Mouse (Mus musculus): ENCODE results near the gene Chd3. TPM values are rescaled to one million over a fixed set of nuclear protein-coding genes. Genes with fewer than 3 reads are reported as not detected.
"Not testable (repeated sequence)": the region's sequence is repeated elsewhere in the genome, so short reads cannot be mapped to it uniquely, and the experiment has no call there.

Chd3 gene
- polyA plus RNA-seq, 1 experiment from 2014 or later: 98.3 TPM

DNA sequence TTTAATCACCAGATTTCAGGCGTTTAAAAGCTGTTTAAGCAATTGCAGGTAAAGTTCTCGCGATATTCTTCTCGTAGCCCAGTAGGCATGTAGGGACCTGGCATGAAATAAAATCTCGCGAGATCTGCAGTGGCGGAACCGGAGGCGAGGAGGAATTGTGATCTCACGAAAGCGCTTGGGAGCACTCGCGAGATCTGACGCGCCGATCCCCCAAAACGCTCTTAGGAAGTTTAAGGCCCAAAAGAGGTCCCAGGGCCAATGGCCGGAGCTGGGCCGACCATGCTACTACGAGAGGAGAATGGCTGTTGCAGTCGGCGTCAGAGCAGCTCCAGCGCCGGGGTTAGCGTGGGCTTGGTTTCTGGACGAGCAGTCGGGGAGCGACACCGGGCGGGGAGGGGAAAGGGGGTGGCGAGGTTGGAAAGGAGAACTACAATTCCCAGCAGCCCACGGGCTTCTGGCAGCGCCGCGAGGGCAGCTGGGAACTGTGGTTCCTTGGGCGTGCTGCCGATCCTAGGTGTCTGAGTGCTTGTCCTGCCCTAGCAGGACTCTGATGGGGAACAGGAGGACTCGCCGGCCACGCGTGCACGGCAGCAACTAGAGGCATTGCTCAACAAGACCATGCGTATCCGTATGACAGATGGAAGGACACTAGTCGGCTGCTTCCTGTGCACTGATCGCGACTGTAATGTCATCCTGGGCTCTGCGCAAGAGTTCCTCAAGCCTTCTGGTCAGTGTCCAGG lies 26.6 kb upstream of the Chd3 start:
- Histone ChIP-seq H3K27me3 (peaks cover 31% of the 10 kb centered on the region), H3K4me2 (peak overlapping the region; percentile 82), H3K27ac (peak overlapping the region; percentile 96), H3K36me3 (replicated peaks) (peaks cover 24% of the 10 kb centered on the region), H3K9me3 (no peaks in the 10 kb centered on the region), H3K4me1 (peaks cover 49% of the 10 kb centered on the region), H3K4me3 (replicated peaks) (peak overlapping the region; percentile 66), H3K9ac (peak overlapping the region; percentile 78)
- under 1% methylated on average over 48 of the region's 48 CpGs for WGBS
- ATAC-seq (ENCODE audit: low FRiP score): peak; percentile 86

DNA sequence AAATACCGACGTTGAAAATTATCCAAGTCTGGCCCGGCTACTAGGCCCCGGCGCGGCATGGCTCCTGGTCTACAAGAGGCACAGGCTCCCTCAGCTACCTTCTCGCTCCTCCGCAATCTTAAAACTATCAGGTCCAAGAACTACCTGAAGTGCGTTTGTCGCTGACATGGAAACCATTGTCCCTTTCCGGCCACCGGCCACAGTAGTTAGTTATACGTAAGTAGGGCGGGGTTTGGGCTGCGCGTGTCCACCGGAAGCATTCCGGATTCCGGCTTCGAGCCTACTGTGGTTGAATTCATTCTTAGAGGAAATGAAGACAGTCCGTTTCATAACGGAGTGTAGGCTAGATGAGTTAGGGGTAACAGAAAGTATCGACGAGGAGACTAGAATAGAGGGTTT lies 26.0 kb upstream of the Chd3 start, which contains the start of the genes Naa38 and Cyb5d1:
Gene Naa38 (plus strand): TSS at position 253 of the 399 bp plus-strand sequence.
Gene Cyb5d1 (minus strand): TSS at position 397 of the 399 bp plus-strand sequence.
- Histone ChIP-seq H3K27ac (peak within 1 kb of the TSS; percentile 96), H3K4me3 (replicated peaks) (peak within 1 kb of the TSS; percentile 66), H3K27me3 (peaks cover 26% of the 10 kb centered on the region), H3K9ac (peak within 1 kb of the TSS; percentile 78), H3K36me3 (replicated peaks) (peaks cover 18% of the 10 kb centered on the region), H3K4me2 (peak within 1 kb of the TSS; percentile 82), H3K4me1 (peaks cover 47% of the 10 kb centered on the region)
- not testable (repeated sequence) for H3K9me3 ChIP-seq
- ATAC-seq (ENCODE audit: low FRiP score): peak; percentile 76
- under 1% methylated on average over 24 of the region's 24 CpGs for WGBS

DNA sequence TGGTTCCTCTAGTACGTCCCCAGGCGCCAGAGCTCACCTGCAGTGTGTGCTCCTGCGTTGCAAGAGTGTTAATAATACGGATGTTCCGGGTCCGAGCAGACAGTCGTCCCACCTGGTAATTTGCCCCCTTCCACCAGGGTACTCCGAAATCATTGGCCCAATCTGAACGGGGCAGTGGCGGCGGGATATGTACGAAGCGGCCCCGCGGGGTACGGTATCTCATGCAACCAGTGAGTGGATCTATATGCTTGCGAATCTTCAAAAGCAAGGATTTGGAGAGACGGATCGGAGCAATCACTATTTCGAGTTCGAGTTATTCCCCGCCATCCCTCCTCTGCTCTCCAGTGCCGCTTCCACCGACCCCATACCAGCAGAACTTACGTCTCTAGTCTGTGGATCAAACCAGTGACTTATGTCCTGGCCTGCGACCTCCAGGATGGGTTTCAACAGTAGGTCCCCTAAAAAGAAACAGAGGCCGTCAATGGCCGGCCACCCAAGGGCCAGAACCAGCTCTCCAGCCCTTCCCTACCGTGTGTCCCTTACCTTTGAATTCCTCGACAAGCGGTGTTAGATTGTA lies 25.5 kb upstream of the Chd3 start:
- peaks cover 12% of the 10 kb centered on the region for H3K36me3 ChIP-seq (replicated peaks)
- peak overlapping the region; percentile 96; the same call in 1 of the 2 replicates for H3K27ac ChIP-seq
- H3K9me3 ChIP-seq; ATAC-seq (ENCODE audit: low FRiP score): not testable (repeated sequence)
- 2% methylated on average over 31 of the region's 31 CpGs for WGBS
- H3K4me1 ChIP-seq: peaks cover 45% of the 10 kb centered on the region
- H3K4me3 ChIP-seq (replicated peaks): peak overlapping the region; percentile 66
- H3K4me2 ChIP-seq: peak overlapping the region; percentile 82
- peaks cover 20% of the 10 kb centered on the region for H3K27me3 ChIP-seq
- peak overlapping the region; percentile 78 for H3K9ac ChIP-seq

DNA sequence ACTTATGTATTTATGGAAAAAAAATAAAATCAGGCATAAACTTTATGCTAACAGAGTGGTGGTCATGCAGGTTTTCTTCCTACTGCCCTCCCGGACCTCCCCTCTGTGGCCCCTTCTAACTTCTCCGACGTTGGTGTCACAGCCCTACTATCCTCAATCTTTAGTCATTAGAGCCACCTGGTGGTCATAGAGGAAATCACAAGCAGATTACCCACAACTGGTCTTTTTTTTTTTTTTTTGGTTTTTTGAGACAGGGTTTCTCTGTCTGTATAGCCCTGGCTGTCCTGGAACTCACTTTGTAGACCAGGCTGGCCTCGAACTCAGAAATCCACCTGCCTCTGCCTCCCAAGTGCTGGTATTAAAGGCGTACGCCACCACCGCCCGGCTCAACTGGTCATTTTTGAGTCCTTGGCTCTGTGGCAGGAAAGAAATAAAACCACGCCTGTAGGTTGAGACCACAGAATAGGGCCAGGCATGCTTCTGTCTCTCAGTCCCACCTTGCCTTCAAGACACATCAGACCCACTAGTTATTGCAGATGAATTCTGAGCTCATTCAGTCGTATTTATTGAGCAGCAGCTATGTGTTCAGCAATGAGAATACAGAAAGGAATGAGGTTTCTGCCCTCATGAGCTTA lies 21.3 kb upstream of the Chd3 start:
- 51% methylated on average over 10 of the region's 10 CpGs for WGBS
- no peak overlapping the region for H3K9ac ChIP-seq
- H3K27me3 ChIP-seq: no peaks in the 10 kb centered on the region
- no peak overlapping the region for H3K27ac ChIP-seq
- H3K4me2 ChIP-seq: no peak overlapping the region
- H3K36me3 ChIP-seq (replicated peaks): peaks cover 4% of the 10 kb centered on the region; the same call in 1 of the 2 replicates
- no peak overlapping the region for H3K4me3 ChIP-seq (replicated peaks)
- H3K9me3 ChIP-seq: no peaks in the 10 kb centered on the region
- ATAC-seq (ENCODE audit: low FRiP score): no peak
- H3K4me1 ChIP-seq: peaks cover 11% of the 10 kb centered on the region

DNA sequence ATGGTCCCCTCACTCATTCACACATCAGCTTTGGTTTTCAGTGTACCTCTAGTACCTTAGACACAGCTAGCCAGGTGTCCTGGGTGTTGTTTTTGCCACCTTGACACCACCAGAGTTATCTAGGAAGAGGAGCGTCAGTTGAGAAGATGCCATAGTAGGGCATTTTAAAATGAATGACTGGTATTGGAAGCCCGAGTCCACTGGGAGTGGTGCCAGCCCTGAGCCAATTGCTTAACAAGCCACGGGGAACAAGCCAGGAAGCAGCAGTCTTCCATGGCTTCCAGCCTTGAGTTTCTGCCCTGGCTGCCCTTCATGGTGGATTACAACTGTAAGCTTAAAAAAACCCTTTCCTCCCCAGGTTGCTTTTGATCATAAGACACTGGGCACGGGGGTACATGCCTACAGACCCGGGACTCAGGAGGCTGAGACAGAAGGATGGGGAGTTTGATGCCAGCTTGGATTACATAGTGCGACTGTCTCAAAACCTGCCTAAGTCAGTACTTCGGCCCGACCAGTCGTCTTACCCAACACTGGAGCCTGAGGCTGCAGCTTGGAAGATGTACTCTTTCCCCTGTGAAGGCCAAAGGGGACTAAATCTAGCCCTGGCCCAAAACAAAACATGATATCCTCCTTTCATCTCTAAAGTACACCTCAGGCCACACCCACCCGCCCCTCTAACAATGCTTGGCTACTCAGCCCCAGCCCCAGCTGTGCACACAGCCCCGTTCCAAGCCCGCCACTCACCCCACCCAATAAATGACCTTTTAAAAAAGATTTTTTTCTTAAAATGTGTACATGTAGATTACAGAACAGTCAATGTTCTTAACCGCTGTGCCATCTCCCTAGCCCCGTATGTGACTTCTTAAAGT lies 20.6 kb upstream of the Chd3 start:
- H3K4me1 ChIP-seq: peaks cover 11% of the 10 kb centered on the region
- H3K27ac ChIP-seq: no peak overlapping the region
- H3K36me3 ChIP-seq (replicated peaks): peaks cover 4% of the 10 kb centered on the region; the same call in 1 of the 2 replicates
- no peak overlapping the region for H3K9ac ChIP-seq
- no peaks in the 10 kb centered on the region for H3K27me3 ChIP-seq
- no peak for ATAC-seq (ENCODE audit: low FRiP score)
- WGBS: 73% methylated on average over 14 of the region's 14 CpGs
- H3K4me3 ChIP-seq (replicated peaks): no peak overlapping the region
- no peaks in the 10 kb centered on the region for H3K9me3 ChIP-seq
- H3K4me2 ChIP-seq: no peak overlapping the region

DNA sequence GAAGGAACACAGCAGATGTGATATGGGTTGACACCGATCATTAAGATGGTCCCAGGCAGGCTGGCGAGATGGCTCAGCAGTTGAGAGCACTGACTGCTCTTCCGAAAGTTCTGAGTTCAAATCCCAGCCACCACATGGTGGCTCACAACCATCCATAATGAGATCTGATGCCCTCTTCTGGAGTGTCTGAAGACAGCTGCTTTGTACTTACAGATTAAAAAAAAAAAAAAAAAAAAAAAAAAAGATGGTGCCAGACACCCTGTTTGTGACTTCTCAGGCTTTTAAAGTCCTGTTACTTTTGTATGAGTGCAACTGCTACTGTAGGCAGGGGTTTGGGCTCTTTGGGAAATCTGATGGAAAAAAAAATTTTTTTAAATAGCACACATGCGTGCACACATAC lies 19.5 kb upstream of the Chd3 start:
- Histone ChIP-seq H3K9me3 (no peaks in the 10 kb centered on the region), H3K4me2 (no peak overlapping the region), H3K9ac (no peak overlapping the region), H3K4me3 (replicated peaks) (no peak overlapping the region), H3K4me1 (peaks cover 4% of the 10 kb centered on the region), H3K27ac (no peak overlapping the region), H3K36me3 (replicated peaks) (peaks cover 4% of the 10 kb centered on the region; the same call in 1 of the 2 replicates), H3K27me3 (no peaks in the 10 kb centered on the region)
- WGBS: 95% methylated on average over 4 of the region's 4 CpGs
- no peak for ATAC-seq (ENCODE audit: low FRiP score)

DNA sequence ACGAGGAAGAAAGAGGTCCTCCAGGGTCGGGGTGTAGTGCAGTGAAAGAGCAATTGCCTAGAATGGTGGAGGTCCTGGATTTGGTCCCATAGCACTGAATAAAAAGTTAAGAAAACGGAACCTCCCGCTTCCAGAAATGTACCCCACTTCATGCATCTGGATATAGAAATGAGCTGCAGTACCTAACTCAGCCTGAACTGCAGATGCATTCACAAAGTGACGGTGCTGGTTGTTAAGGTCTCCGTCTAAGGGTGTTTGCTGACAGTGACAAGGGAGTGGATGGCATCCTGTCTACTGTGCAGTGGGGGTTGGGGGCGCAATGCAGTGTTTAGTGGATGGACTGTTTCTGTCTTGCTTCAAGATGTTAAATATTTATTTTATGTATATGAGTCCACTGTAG lies 17.6 kb upstream of the Chd3 start:
- Histone ChIP-seq H3K36me3 (replicated peaks) (no peaks in the 10 kb centered on the region), H3K9me3 (no peaks in the 10 kb centered on the region), H3K9ac (no peak overlapping the region), H3K27me3 (no peaks in the 10 kb centered on the region), H3K27ac (no peak overlapping the region), H3K4me1 (peaks cover 4% of the 10 kb centered on the region), H3K4me3 (replicated peaks) (no peak overlapping the region), H3K4me2 (no peak overlapping the region)
- no peak for ATAC-seq (ENCODE audit: low FRiP score)
- WGBS: 82% methylated on average over 7 of the region's 7 CpGs

DNA sequence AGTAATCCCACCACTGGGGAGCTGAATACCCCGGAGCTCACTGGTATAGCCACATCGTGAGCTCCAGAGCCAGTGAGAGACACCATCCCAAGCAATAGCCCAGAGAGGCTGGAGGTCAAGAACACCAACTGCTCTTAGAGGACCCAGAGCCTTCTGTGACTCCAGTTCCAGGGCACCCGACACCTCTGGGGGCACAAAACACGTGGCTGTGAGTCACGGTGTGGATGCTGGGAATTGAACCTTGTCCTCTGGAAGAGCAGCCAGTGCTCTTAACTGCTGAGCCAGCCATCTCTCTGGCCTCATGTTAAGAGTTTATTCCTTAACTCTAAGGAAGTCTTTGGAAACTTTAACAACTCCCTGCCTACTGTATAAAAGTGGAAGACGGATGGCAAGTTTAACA lies 15.8 kb upstream of the Chd3 start:
- no peaks in the 10 kb centered on the region for H3K9me3 ChIP-seq

DNA sequence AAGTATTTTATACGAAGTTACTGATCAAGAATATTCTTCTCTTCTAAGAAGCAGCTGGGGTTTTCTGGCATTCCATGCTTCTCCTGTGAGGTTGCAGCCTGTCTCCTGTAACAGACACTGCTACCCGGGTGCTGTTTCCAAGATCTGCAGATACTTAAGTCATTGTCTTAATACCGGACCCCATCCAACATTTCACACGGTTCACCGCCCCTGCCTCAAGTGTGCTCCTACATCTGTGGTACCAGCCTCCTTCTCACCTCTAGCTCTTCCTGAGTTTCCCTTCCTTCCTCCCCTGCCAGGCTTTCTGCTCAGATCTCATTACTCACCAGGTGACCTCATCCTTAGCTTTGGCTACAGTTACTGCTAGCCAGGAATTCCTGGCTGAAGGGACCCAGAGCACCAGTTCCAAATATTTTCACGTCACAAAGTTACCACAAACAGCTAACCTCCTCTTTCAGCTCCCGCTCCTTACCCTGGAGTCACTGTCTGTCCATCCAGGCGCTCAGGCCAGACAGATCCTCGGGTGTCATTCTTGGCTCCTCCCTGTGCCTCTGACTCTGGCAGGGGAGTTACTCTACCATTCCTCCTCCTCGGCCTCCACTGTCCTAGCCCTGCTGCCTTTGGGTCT lies 13.4 kb upstream of the Chd3 start:
- no peak overlapping the region for H3K4me2 ChIP-seq
- H3K27me3 ChIP-seq: no peaks in the 10 kb centered on the region
- no peak overlapping the region for H3K27ac ChIP-seq
- 0 out of 2 replicates have a peak, but pooled peaks cover 3% of the 10 kb centered on the region for H3K36me3 ChIP-seq (replicated peaks)
- H3K9me3 ChIP-seq: no peaks in the 10 kb centered on the region
- H3K4me1 ChIP-seq: no peaks in the 10 kb centered on the region
- 72% methylated on average over 10 of the region's 10 CpGs for WGBS
- no peak for ATAC-seq (ENCODE audit: low FRiP score)
- no peak overlapping the region for H3K9ac ChIP-seq
- H3K4me3 ChIP-seq (replicated peaks): no peak overlapping the region

More for the DNA sequence above, 15.8 kb upstream of the Chd3 start:
- no peak for ATAC-seq (ENCODE audit: low FRiP score)
- Histone ChIP-seq H3K4me3 (replicated peaks) (no peak overlapping the region), H3K4me1 (peaks cover under 1% of the 10 kb centered on the region), H3K27me3 (no peaks in the 10 kb centered on the region), H3K4me2 (no peak overlapping the region), H3K36me3 (replicated peaks) (no peaks in the 10 kb centered on the region), H3K27ac (no peak overlapping the region), H3K9ac (no peak overlapping the region)
- whole genome bisulfite sequencing: 83% methylated on average over 6 of the region's 6 CpGs

DNA sequence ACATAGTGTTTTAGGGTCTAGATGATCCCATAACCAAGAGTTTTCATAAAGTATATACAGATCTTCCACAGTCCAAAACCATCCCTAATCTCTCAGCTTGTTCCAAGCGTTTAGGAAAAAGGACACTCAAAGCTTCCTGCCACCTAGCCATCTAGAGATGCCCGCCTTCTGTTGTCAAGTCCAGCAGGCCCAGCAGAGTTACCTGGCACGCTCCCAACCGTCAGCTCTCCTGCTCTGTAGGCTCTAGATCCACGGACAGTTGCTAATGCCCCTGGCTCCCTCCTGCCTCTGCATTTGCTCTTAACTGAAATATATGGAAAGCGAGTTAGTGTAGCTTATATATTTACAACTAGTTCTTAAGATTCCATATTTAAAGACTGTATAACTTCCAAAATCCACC lies 12.2 kb upstream of the Chd3 start:
- 82% methylated on average over 6 of the region's 6 CpGs for WGBS

DNA sequence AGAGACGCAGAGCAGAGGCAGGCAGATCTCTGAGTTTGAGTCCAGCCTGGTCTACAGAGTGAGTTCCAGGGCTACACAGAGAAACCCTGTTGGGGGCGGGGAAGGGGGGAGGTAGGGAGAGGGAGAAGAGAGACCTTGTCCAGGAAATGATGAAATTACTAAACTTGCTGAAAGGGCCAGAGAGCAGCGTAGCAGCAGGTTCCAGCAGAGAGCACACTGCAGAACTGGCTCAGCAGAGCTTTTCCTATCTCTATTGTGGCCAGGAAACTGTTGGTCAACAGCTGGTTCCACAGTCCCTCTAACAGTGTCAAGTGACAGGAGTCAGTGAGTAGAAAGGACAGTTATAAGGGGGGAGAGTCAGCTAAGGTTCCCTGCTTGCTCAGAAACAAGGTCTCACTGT lies 10.4 kb upstream of the Chd3 start:
- no peaks in the 10 kb centered on the region for H3K27me3 ChIP-seq
- no peak overlapping the region for H3K4me3 ChIP-seq (replicated peaks)
- no peak overlapping the region for H3K4me2 ChIP-seq
- WGBS: 88% methylated on average over 3 of the region's 3 CpGs
- no peaks in the 10 kb centered on the region for H3K4me1 ChIP-seq
- H3K9me3 ChIP-seq: no peaks in the 10 kb centered on the region
- H3K27ac ChIP-seq: no peak overlapping the region
- 0 out of 2 replicates have a peak, but pooled peaks cover 7% of the 10 kb centered on the region for H3K36me3 ChIP-seq (replicated peaks)
- ATAC-seq (ENCODE audit: low FRiP score): no peak
- H3K9ac ChIP-seq: no peak overlapping the region

More for the DNA sequence above, 12.2 kb upstream of the Chd3 start:
- Histone ChIP-seq H3K27ac (no peak overlapping the region), H3K4me1 (no peaks in the 10 kb centered on the region), H3K4me2 (no peak overlapping the region), H3K9me3 (no peaks in the 10 kb centered on the region), H3K9ac (no peak overlapping the region), H3K36me3 (replicated peaks) (0 out of 2 replicates have a peak, but pooled peaks cover 3% of the 10 kb centered on the region), H3K27me3 (no peaks in the 10 kb centered on the region), H3K4me3 (replicated peaks) (no peak overlapping the region)
- ATAC-seq (ENCODE audit: low FRiP score): no peak

Data from forebrain, embryonic 12.5 days (tissue).